Mouse (Mus musculus) midbrain, embryonic 15.5 days (tissue): Measurements from ENCODE around the gene Top3a. TPM values are rescaled to one million over a fixed set of nuclear protein-coding genes. Genes with fewer than 3 reads are reported as not detected.
"Not testable (repeated sequence)": the region's sequence is repeated elsewhere in the genome, so short reads cannot be mapped to it uniquely, and the experiment has no call there.

Experiments
- ATAC-seq: fragments of 200-750 bp; cut with Nextera tagmentation; replicated peaks from 2 replicates; pipeline ENCODE4 v1.8.0; 2017; ENCODE audit warnings: moderate TSS enrichment
- H3K27ac ChIP-seq: fragments of 300-500 bp; sonication (generic); 2 replicates; pipeline ENCODE4 v1.5.1; 2015; ENCODE audit warnings: mild to moderate bottlenecking, inconsistent platforms
- H3K27me3 ChIP-seq: fragments of 300-500 bp; sonication (generic); replicated peaks from 2 replicates; pipeline ENCODE4 v1.6.1; 2015; ENCODE audit warnings: inconsistent platforms
- H3K36me3 ChIP-seq: fragments of 300-500 bp; sonication (generic); replicated peaks from 2 replicates; pipeline ENCODE4 v1.6.1; 2015; ENCODE audit warnings: inconsistent platforms
- H3K4me1 ChIP-seq: fragments of 300-500 bp; sonication (generic); 2 replicates; pipeline ENCODE4 v1.6.1; 2015; ENCODE audit warnings: inconsistent platforms
- H3K4me2 ChIP-seq: fragments of 300-500 bp; sonication (generic); 2 replicates; pipeline ENCODE4 v1.6.1; 2015; ENCODE audit warnings: inconsistent platforms, mild to moderate bottlenecking, moderate library complexity
- H3K4me3 ChIP-seq: fragments of 300-500 bp; sonication (generic); 2 replicates; pipeline ENCODE4 v1.5.1; 2015; ENCODE audit warnings: mild to moderate bottlenecking, inconsistent platforms
- H3K9ac ChIP-seq: fragments of 300-500 bp; sonication (generic); 2 replicates; pipeline ENCODE4 v1.6.1; 2015; ENCODE audit warnings: mild to moderate bottlenecking, inconsistent platforms
- H3K9me3 ChIP-seq: fragments of 300-500 bp; sonication (generic); 2 replicates; pipeline ENCODE4 v1.6.1; 2016; ENCODE audit warnings: inconsistent platforms
- WGBS: fragments of 180-500 bp; shearing (Covaris S2); methylation state at CpG from one replicate; pipeline ENCODE4 v1.1.7; 2015; ENCODE audit warnings: mixed read lengths; 5-methylcytosine and 5-hydroxymethylcytosine counted together
- polyA plus RNA-seq: library from polyadenylated mRNA; unstranded; fragments of >200 nt; fragmentation: Nextera tagmentation; extraction: Ambion mirVana; gene quantifications from 2 replicates; pipeline ENCODE4 v1.2.1, GENCODE M21; 2015

Top3a gene
- 8.2 and 9.4 TPM in 2 replicates for polyA plus RNA-seq

DNA sequence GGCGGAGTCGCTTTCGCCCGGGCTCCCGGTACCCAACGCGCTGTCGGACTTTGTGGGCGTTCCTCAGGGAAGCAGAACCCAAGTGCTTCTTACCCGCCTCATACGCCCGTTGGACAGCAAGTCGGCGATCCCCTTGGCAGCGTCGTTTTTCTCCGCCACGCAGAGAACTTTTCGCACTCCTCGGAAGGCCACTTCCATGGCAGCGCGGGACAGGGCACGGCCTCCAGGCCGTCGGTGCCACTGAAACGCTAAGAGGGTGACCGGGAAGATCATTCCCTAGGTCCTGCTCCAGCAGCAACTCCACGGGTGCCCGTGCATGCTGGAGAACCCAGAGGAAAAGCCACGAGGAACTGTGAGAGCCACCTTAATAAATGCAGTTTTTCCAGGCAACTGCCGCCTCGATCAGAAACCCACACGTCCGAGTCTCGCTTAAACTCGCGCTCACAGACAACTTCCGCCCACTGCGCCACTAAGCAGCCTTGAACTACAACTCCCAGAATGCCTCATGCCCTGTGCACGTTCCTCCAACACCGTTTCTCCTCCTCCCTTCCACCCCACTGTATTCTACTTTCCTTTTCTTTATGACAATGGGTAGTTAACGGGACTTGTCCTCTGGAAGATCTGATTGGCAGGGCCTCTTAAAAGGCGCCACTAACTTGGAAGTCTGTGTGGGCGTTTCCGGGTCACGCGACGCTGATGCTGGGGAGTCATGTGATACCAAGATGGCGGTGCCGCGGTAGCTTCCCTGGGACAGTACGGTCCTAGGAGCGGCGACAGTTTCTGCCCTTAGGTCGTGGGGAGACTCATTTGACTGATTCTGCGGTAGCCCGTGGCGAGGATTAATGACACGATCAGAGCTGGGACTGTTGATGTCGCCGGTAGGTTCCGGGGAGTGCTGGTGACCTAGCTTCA lies at the start of gene Top3a, which contains the start of gene Smcr8:
Gene Top3a (minus strand): TSS at position 537 of the 912 bp plus-strand sequence.
Gene Smcr8 (plus strand): TSS at position 696 of the 912 bp plus-strand sequence.
- peak within 1 kb of the TSS; percentile 68 for H3K4me3 ChIP-seq
- no peaks in the 10 kb centered on the region for H3K27me3 ChIP-seq
- no peaks in the 10 kb centered on the region for H3K36me3 ChIP-seq
- WGBS, result under 1% methylated on average over 62 of the region's 62 CpGs
- ATAC-seq, result peak; percentile 99
- H3K4me2 ChIP-seq, result peak within 1 kb of the TSS; percentile 79
- peaks cover 67% of the 10 kb centered on the region for H3K4me1 ChIP-seq
- peak within 1 kb of the TSS; percentile 61 for H3K9ac ChIP-seq
- H3K27ac ChIP-seq, result peak within 1 kb of the TSS; percentile 82
- H3K9me3 ChIP-seq, result no peaks in the 10 kb centered on the region

DNA sequence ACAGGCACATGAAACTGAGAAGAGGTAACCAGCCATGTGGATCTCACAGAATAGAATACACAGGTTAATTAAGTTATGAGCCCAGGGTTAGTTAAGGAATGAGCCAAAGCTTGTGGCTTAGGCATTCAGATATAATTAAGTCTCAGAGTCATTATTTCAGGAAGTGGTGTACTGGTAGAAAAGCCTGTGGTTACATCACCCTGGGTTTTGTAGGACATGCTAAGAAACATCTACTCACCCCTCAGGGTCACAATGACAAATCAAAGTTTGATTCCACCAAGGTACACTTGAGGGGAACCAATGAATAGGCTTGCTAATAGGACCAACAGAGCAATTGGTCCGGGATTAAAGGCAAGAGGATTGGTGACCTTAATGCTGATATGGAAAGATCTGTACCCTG lies 49.5 kb upstream of the Top3a start:
- no peak overlapping the region for H3K4me3 ChIP-seq
- no peak for ATAC-seq
- H3K9ac ChIP-seq, result no peak overlapping the region
- 24% methylated on average over 1 of the region's 1 CpGs for whole genome bisulfite sequencing
- H3K9me3 ChIP-seq, result no peaks in the 10 kb centered on the region
- no peak overlapping the region for H3K27ac ChIP-seq
- H3K4me2 ChIP-seq, result no peak overlapping the region
- no peaks in the 10 kb centered on the region for H3K27me3 ChIP-seq
- peaks cover 7% of the 10 kb centered on the region for H3K4me1 ChIP-seq
- no peaks in the 10 kb centered on the region for H3K36me3 ChIP-seq

DNA sequence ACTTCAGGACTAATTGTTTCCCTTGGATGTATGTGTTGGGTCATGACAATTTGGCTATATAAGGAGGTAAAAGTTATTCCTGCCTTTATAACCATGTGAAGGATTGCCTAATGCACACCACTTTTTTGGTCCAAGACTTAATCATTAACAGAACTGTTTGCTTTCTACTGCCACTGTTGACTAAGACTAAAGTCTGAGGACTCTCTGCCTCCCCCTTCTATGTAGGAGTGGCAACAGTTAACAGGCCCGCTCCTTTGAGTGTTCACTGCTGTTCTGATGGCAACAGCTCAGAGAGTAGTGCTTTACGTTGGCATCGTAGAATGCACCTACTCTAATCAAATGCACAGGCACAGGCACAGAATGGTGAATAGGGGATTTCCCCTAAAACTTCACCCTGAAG lies 48.0 kb upstream of the Top3a start:
- no peak overlapping the region for H3K4me2 ChIP-seq
- no peak overlapping the region for H3K27ac ChIP-seq
- ATAC-seq, result no peak
- H3K27me3 ChIP-seq, result no peaks in the 10 kb centered on the region
- no peak overlapping the region for H3K9ac ChIP-seq
- no peak overlapping the region for H3K4me3 ChIP-seq
- 91% methylated on average over 3 of the region's 3 CpGs for WGBS
- H3K4me1 ChIP-seq, result no peaks in the 10 kb centered on the region
- no peaks in the 10 kb centered on the region for H3K9me3 ChIP-seq
- H3K36me3 ChIP-seq, result no peaks in the 10 kb centered on the region

DNA sequence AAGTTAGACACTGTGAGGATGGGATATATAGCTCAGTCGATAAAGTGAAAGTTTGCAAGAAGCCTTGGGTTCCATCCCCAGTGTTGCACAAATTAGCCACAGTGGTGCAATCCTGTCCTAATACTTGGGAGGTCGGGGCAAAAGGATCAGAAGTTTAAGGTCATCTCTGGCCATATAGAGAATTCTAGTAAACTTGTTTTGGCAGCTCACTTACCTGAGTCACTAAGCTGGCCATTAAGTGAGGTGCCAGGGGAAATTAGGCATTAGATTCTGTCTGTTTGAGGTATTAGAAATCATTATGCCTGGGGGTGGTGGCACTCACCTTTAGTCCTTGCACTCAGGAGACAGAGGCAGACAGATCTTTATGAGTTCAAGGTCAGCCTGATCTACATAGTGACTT lies 46.6 kb upstream of the Top3a start:
- Histone ChIP-seq H3K4me1 (no peaks in the 10 kb centered on the region), H3K4me3 (no peak overlapping the region)
- no peak for ATAC-seq

DNA sequence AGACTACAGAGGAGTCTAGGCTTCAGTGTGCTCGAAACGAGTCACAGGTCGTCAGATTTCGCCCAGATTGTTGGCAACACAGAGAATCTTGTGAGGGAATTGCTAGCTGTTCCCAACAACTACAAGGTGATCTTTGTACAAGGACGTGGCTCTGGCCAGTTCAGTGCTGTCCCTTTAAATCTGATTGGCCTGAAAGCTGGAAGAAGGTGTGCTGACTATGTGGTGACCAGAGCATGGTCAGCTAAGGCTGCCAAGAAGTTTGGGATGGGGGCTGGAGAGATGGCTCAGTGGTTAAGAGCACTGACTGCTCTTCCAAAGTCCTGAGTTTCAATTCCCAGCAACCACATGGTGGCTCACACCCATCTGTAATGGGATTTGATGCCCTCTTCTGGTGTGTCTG lies 39.2 kb upstream of the Top3a start:
- peaks cover under 1% of the 10 kb centered on the region; the same call in 1 of the 2 replicates for H3K4me1 ChIP-seq
- no peaks in the 10 kb centered on the region for H3K36me3 ChIP-seq
- no peak overlapping the region for H3K9ac ChIP-seq
- H3K27ac ChIP-seq, result no peak overlapping the region
- H3K4me3 ChIP-seq, result no peak overlapping the region
- ATAC-seq, result no peak
- H3K9me3 ChIP-seq, result no peaks in the 10 kb centered on the region
- 74% methylated on average over 5 of the region's 5 CpGs for WGBS
- H3K4me2 ChIP-seq, result no peak overlapping the region
- no peaks in the 10 kb centered on the region; the same call in 1 of the 2 replicates for H3K27me3 ChIP-seq

More for the DNA sequence above, 46.6 kb upstream of the Top3a start:
- no peaks in the 10 kb centered on the region for H3K9me3 ChIP-seq
- H3K27me3 ChIP-seq, result no peaks in the 10 kb centered on the region
- 67% methylated on average over 2 of the region's 2 CpGs for WGBS
- H3K27ac ChIP-seq, result no peak overlapping the region
- no peak overlapping the region for H3K9ac ChIP-seq
- no peaks in the 10 kb centered on the region for H3K36me3 ChIP-seq
- no peak overlapping the region for H3K4me2 ChIP-seq

DNA sequence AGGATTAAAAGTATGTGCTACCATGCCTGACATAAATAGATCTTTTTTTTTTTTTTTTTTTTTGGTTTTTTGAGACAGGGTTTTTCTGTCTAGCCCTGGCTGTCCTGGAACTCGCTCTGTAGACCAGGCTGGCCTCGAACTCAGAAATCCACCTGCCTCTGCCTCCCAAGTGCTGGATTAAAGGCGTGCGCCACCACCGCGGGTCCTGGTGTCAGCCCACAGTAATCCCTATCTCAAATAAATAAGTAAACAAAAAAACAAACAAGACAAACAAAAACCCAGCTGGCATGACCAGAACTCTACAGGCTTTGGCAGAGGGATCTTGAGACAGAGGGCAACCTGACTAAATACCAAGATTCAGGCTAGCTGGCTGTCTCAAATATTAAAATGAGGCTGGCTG lies 34.5 kb upstream of the Top3a start, which contains the start of gene Shmt1:
Gene Shmt1 (minus strand): TSS at position 101 of the 400 bp plus-strand sequence.
- peak within 1 kb of the TSS; percentile 50 for H3K4me3 ChIP-seq
- 0 out of 2 replicates have a peak within 1 kb of the TSS, but pooled peaks have one; percentile 10 for H3K9ac ChIP-seq
- H3K27ac ChIP-seq, ATAC-seq, H3K27me3 ChIP-seq, H3K9me3 ChIP-seq, H3K36me3 ChIP-seq: not testable (repeated sequence)
- peaks cover 12% of the 10 kb centered on the region for H3K4me1 ChIP-seq
- 32% methylated on average over 6 of the region's 6 CpGs for WGBS
- peak within 1 kb of the TSS; percentile 98 for H3K4me2 ChIP-seq

DNA sequence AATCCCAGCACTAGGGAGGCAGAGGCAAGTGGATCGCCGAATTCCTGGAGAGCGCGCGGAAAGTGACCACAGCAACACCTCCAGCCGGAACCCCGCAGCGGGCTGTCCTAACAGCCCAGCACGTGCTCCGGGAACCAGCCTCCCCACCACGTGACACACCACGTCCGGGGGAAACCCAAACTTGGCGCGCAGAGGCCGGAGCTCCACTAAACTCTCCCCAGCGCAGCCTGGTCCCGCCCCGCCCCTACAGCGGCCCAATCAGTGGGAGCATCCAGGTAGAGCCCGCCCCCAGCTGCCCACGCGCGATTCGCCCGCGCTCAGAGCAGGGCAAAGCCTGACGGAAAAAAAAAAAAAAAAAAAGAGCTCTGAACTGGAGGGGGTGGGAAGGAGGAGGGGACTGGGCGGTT lies 33.9 kb upstream of the Top3a start:
- Histone ChIP-seq H3K27me3 (no peaks in the 10 kb centered on the region; the same call in 1 of the 2 replicates), H3K4me2 (peak overlapping the region; percentile 98), H3K9ac (0 out of 2 replicates have a peak overlapping the region, but pooled peaks have one; percentile 10), H3K27ac (no peak overlapping the region), H3K36me3 (no peaks in the 10 kb centered on the region), H3K4me3 (peak overlapping the region; percentile 50), H3K4me1 (peaks cover 12% of the 10 kb centered on the region), H3K9me3 (no peaks in the 10 kb centered on the region)
- ATAC-seq, result peak; percentile 96
- under 1% methylated on average over 29 of the region's 29 CpGs for WGBS

DNA sequence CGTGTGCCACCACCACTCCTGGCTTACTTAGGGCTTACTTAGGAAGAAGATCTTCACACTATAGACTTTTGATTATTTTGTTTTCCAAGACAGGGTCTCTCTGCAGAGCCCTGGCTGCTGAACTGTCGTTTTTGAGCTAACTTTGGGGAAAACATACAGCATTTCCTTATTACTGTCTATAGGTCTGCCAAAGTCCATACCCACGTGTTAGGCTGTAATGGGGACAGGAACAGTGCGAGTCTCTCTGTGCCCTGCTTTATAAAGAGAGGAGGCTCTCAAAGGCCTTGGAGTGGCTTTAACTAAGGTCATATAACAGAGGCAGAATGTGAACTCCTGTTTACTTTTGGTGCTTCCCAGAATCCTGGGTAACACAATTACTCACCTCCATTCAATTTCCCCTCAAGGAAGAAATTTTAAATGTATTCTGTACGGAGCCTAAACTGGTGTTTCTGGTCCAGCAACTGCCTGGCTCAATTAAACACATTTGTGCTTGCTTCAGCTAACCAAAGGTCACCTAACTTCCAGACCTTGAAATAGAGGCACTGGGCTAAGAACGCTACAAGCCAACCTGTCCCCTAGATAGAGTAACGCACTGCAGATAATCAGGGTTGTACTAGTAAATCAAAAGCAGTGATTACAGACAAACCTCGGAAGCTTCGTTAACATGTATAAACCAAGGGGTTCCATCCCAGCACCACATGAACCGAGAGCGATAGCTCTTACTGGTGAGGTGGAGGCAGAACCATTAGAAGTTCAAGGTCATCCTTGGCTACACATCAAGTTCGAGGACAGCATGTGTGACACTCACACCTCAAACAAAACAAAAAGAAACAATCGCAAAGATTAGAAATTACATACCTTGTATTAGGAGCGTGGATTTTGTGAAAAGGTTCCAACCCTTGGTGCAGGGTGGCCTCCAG lies 33.1 kb upstream of the Top3a start:
- Histone ChIP-seq H3K4me1 (peaks cover 12% of the 10 kb centered on the region), H3K27ac (no peak overlapping the region), H3K9ac (0 out of 2 replicates have a peak overlapping the region, but pooled peaks have one; percentile 10), H3K4me2 (peak overlapping the region; percentile 98), H3K36me3 (no peaks in the 10 kb centered on the region), H3K27me3 (no peaks in the 10 kb centered on the region; the same call in 1 of the 2 replicates), H3K9me3 (no peaks in the 10 kb centered on the region), H3K4me3 (peak overlapping the region; percentile 50)
- no peak for ATAC-seq
- 23% methylated on average over 14 of the region's 14 CpGs for WGBS

DNA sequence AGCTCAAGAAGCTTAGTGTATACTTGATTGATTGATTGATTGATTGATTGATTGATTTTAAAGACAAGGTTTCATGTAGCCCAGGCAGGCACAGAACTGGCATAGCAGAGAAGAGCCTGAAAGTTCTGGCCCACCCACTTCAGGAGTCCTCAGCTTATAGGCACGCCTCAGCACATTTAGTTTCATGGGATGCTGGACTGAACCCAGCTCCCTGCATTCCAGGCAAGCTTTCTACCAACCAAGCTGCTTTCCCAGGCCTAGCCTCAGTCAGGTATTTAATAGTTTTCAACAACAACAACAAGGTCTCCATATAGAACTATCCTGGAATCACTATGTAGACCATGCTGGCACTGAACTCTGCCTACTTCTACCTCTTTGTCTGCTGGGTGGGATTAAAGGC lies 32.4 kb upstream of the Top3a start:
- no peaks in the 10 kb centered on the region for H3K9me3 ChIP-seq
- WGBS, result 63% methylated on average over 1 of the region's 1 CpGs
- no peak overlapping the region for H3K27ac ChIP-seq
- H3K4me3 ChIP-seq, result no peak overlapping the region
- H3K27me3 ChIP-seq, result no peaks in the 10 kb centered on the region; the same call in 1 of the 2 replicates
- no peaks in the 10 kb centered on the region for H3K36me3 ChIP-seq
- H3K9ac ChIP-seq, result no peak overlapping the region
- ATAC-seq, result no peak
- H3K4me1 ChIP-seq, result peaks cover 12% of the 10 kb centered on the region
- no peak overlapping the region for H3K4me2 ChIP-seq

DNA sequence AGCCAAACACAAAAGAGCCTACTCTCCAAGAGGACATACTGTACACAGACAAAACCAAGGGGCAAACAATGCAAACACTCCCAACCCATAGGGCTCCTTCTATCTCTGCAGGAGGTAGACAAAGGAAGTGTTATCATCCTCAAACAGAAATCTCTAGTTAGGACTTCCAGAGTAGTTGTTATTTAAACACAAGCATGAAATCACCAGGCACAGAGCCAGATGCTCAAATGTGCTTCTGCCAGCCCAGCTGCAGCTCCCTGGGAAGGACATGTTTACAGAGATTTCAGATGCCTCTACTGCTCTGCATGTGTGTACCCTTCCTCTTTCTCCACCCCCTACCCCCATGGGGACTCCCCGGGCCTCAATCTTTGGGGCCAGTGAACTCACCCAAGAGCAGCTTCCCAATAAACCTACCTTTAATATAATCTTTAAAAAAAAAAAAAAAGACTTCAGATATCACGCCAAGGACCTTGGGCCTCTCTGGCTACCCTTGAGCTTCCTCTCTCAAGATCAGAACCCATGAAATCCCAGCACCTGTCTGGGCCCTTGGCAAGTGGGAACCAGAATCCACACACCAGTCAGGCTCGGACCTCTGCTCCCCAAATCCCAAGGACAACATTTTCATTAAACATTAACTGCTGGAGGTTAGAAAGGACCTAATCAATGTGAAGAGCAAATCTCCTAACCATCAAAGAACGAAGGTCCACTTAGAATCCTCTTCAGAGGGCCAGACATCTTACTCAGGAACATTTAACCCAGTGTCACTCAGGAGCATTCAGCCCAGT lies 31.3 kb upstream of the Top3a start:
- no peak overlapping the region for H3K27ac ChIP-seq
- no peak overlapping the region for H3K4me3 ChIP-seq
- no peaks in the 10 kb centered on the region for H3K9me3 ChIP-seq
- H3K9ac ChIP-seq, result no peak overlapping the region
- no peak for ATAC-seq
- WGBS, result 79% methylated on average over 4 of the region's 4 CpGs
- H3K4me1 ChIP-seq, result peaks cover 12% of the 10 kb centered on the region
- no peak overlapping the region for H3K4me2 ChIP-seq
- no peaks in the 10 kb centered on the region for H3K36me3 ChIP-seq
- no peaks in the 10 kb centered on the region; the same call in 1 of the 2 replicates for H3K27me3 ChIP-seq

DNA sequence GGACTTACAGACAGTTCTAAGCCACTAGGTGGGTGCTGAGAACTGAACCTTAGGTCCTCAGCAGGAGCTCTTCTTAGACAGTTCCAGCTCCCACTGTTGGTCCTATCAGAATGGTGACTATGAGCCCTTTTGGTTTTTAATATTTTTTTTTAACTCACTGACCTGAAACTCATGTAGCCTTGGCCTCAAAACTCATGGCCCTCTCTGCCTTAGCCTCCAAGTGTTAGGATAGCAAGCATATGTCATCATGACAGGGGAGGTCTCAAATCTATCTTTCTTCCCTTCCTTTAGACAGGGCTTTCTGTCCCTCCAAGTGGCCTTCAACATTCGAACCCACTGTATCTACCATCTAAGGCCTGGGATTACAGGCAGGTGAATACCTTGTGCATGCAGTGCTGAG lies 23.7 kb upstream of the Top3a start:
- 96% methylated on average over 1 of the region's 1 CpGs for WGBS
- H3K4me2 ChIP-seq, result no peak overlapping the region
- no peak overlapping the region for H3K27ac ChIP-seq
- H3K9ac ChIP-seq, result no peak overlapping the region
- no peaks in the 10 kb centered on the region for H3K27me3 ChIP-seq
- no peak for ATAC-seq
- no peak overlapping the region for H3K4me3 ChIP-seq
- H3K4me1 ChIP-seq, result no peaks in the 10 kb centered on the region
- H3K9me3 ChIP-seq, result no peaks in the 10 kb centered on the region
- no peaks in the 10 kb centered on the region for H3K36me3 ChIP-seq
